Mouse (Mus musculus) kidney, postnatal 0 days (tissue): ENCODE measurements at regions not wholly inside any gene's neighbourhood (a gene's known extent, or its start where the extent isn't known, plus 50 kb on each side); places are given as distances from the start of the nearest gene placed in this dataset.

Experiments
- ATAC-seq: fragments of 200-750 bp; cut with Nextera tagmentation; replicated peaks from 2 replicates; pipeline ENCODE4 v1.8.0; 2017; ENCODE audit warnings: low read depth, moderate number of reproducible peaks, moderate TSS enrichment, moderate library complexity; ENCODE audit not compliant: low FRiP score
- DNase-seq: peaks from one replicate; pipeline ENCODE4 v3.0.0-alpha.2; 2016; ENCODE audit warnings: low spot score
- H3K27ac ChIP-seq: fragments of 300-500 bp; sonication (generic); 2 replicates; pipeline ENCODE4 v1.5.1; 2014; ENCODE audit warnings: mild to moderate bottlenecking
- H3K27me3 ChIP-seq: fragments of 300-500 bp; sonication (generic); 2 replicates; pipeline ENCODE4 v1.6.1; 2014; ENCODE audit warnings: low read length, mixed read lengths; ENCODE audit not compliant: insufficient read depth
- H3K36me3 ChIP-seq: fragments of 300-500 bp; sonication (generic); 2 replicates; pipeline ENCODE4 v1.6.1; 2014; ENCODE audit warnings: low read length, mixed read lengths; ENCODE audit not compliant: insufficient read depth
- H3K4me1 ChIP-seq: fragments of 300-500 bp; sonication (generic); replicated peaks from 2 replicates; pipeline ENCODE4 v1.6.1; 2014; ENCODE audit warnings: antibody characterized with exemption, low read length, mixed read lengths; ENCODE audit not compliant: insufficient read depth
- H3K4me2 ChIP-seq: fragments of 300-500 bp; sonication (generic); 2 replicates; pipeline ENCODE4 v1.6.1; 2014; ENCODE audit warnings: mild to moderate bottlenecking, low read length, moderate library complexity, mixed read lengths
- H3K4me3 ChIP-seq: fragments of 300-500 bp; sonication (generic); replicated peaks from 2 replicates; pipeline ENCODE4 v1.5.1; 2014; ENCODE audit warnings: low read depth, low read length
- H3K9ac ChIP-seq: fragments of 300-500 bp; sonication (generic); 2 replicates; pipeline ENCODE4 v1.6.1; 2014; ENCODE audit warnings: low read depth, low read length
- H3K9me3 ChIP-seq: fragments of 300-500 bp; sonication (generic); replicated peaks from 2 replicates; pipeline ENCODE4 v1.6.1; 2016; ENCODE audit warnings: low read length, inconsistent platforms, mixed read lengths
- CTCF ChIP-seq: IDR thresholded peaks from 2 replicates; pipeline ENCODE4 v1.5.1; 2016; ENCODE audit warnings: antibody characterized with exemption, low read depth, mild to moderate bottlenecking, moderate library complexity
- WGBS: fragments of 180-500 bp; shearing (Covaris S2); extraction: QIAGEN DNeasy Blood & Tissue Kit; methylation state at CpG from one replicate; pipeline ENCODE4 v1.1.7; 2014; 5-methylcytosine and 5-hydroxymethylcytosine counted together

DNA sequence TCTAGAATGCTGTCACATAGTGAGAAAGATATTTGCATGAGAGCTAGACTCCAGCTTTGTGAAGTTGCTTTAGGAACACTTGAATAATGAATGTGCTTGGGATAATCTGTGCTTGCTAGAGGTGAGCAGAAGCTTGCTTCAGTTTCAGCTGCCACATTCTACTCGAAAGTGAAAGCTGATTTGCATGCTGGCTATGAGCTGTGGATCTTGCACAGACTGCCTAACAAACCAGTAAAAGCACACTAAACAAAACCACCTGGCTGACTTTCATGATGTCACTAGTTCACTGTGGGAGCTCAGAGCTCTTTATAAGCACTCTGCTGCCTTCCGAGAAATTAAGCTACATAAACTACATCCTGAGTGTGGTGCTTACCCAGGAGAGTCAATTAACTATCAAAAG is 171.5 kb upstream of the Ctso start:
- 40% methylated on average over 2 of the region's 2 CpGs for WGBS
- Histone ChIP-seq H3K9ac (no peak overlapping the region), H3K27ac (no peak overlapping the region), H3K4me3 (no peak overlapping the region), H3K27me3 (no peaks in the 10 kb centered on the region), H3K4me2 (no peak overlapping the region), H3K36me3 (no peaks in the 10 kb centered on the region), H3K9me3 (no peaks in the 10 kb centered on the region), H3K4me1 (no peaks in the 10 kb centered on the region)
- DNase-seq (no peak), ATAC-seq (no peak)
- no peak for TF ChIP-seq CTCF

DNA sequence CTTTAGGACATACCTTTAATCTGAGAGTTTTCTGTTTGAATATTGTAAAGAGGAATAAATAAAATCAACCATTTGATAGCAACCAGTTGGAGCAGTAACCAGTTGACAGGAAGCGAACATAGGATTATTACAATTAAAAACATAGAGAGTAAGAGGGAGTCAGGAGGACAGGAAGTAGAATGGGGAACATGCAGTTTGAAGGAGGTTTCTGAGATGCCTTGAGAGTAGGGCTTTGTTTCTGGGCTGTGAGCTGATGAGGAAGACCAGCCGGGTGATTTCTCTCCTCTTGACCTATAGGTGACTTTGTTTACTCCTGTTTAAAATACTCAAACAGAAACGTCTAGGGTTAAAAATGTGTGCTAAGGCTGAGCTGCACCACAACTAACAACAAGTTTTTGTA is 160.6 kb upstream of the Ctso start:
- ATAC-seq = no peak
- no peak overlapping the region for H3K4me3 ChIP-seq
- no peak for TF ChIP-seq CTCF
- H3K27ac ChIP-seq = no peak overlapping the region
- H3K4me1 ChIP-seq = no peaks in the 10 kb centered on the region
- no peak for DNase-seq
- 69% methylated on average over 3 of the region's 3 CpGs for WGBS
- H3K27me3 ChIP-seq = no peaks in the 10 kb centered on the region
- no peaks in the 10 kb centered on the region for H3K36me3 ChIP-seq
- no peak overlapping the region for H3K9ac ChIP-seq
- H3K9me3 ChIP-seq = no peaks in the 10 kb centered on the region
- no peak overlapping the region for H3K4me2 ChIP-seq

DNA sequence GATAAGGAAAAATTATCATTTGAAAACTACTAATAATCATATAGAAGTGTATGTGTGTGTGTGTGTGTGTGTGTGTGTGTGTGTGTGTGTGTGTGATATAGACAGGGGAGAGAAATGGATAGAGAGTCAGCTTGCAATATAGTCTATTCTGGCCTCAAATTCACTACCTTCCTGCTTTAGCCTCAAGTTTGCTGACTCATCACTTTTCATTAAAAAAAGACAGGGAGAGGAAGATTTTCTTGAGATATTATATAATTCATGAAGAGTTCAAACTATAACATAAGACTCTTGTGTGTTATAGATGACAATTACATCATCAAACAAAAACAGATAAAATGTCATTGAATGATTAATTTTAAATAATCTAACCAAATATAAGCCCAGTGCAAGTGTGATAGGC is 159.4 kb upstream of the Ctso start:
- no peaks in the 10 kb centered on the region for H3K4me1 ChIP-seq
- H3K9ac ChIP-seq = no peak overlapping the region
- no peak for TF ChIP-seq CTCF
- ATAC-seq (no peak), DNase-seq (no peak)
- H3K27ac ChIP-seq = no peak overlapping the region
- H3K27me3 ChIP-seq = no peaks in the 10 kb centered on the region
- no peak overlapping the region for H3K4me2 ChIP-seq
- H3K36me3 ChIP-seq = no peaks in the 10 kb centered on the region
- no peak overlapping the region for H3K4me3 ChIP-seq
- no peaks in the 10 kb centered on the region for H3K9me3 ChIP-seq

DNA sequence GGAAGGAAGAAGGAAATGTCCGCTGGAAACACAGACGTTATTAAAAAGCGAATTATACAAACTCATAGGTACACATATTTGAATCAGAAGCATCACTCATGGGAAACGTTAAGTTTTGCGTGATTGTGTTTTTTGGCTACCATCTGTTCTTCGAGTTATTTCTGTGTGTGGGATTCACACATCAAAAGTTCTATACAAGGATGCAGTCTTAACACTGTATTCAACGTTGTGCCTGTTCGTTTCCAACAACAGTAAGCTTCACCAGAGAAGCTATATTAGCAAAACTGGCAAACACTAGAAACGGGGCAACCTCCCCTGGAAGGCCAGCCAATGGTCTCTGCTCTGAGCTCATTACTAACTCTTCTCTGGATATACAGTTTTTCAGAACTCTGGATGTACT is 150.3 kb upstream of the Ctso start:
- Histone ChIP-seq H3K4me1 (no peaks in the 10 kb centered on the region), H3K4me3 (no peak overlapping the region), H3K9ac (no peak overlapping the region), H3K4me2 (no peak overlapping the region), H3K9me3 (no peaks in the 10 kb centered on the region), H3K27me3 (no peaks in the 10 kb centered on the region), H3K27ac (no peak overlapping the region), H3K36me3 (no peaks in the 10 kb centered on the region)
- DNase-seq (no peak), ATAC-seq (no peak)
- 84% methylated on average over 9 of the region's 9 CpGs for WGBS
- TF ChIP-seq CTCF = no peak

DNA sequence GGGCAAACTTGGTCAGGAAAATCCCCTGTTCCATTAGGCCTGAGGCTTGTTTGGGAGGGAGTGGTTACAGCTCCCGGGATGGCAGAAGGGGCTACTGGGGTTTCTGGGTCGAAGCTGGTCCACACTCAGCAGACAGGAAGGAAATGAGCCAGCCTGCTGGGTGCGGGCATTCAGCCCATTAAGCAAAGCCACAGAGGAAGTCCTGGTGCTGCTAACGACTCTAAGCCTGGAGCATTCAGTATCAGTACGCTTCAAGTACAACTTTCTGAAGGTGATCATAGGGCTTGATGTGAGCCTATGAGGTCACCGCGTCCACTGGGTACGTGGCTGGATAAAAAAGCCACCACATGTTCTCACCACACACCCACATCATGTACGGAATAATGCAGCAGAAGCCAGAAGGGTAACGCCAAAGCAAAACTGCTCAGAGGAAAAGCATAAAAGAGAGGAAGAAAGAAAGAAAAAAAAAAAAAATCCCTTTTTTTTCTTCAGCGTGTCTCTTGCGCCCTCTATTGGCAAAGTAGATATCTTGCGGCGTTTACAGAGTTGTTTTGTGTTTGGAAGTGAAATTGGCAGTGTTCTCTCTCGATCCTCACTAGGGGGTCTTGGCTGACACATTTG is 149.4 kb upstream of the Ctso start:
- Histone ChIP-seq H3K4me1 (no peaks in the 10 kb centered on the region), H3K4me3 (no peak overlapping the region; the same call in 1 of the 2 replicates), H3K36me3 (no peaks in the 10 kb centered on the region), H3K9ac (no peak overlapping the region), H3K27me3 (no peaks in the 10 kb centered on the region), H3K4me2 (peak overlapping the region; percentile 48), H3K9me3 (no peaks in the 10 kb centered on the region), H3K27ac (no peak overlapping the region)
- WGBS = 14% methylated on average over 15 of the region's 15 CpGs
- DNase-seq = peak; percentile 81
- TF ChIP-seq CTCF = peak; percentile 83
- ATAC-seq = peak; percentile 54; the same call in 1 of the 2 replicates

DNA sequence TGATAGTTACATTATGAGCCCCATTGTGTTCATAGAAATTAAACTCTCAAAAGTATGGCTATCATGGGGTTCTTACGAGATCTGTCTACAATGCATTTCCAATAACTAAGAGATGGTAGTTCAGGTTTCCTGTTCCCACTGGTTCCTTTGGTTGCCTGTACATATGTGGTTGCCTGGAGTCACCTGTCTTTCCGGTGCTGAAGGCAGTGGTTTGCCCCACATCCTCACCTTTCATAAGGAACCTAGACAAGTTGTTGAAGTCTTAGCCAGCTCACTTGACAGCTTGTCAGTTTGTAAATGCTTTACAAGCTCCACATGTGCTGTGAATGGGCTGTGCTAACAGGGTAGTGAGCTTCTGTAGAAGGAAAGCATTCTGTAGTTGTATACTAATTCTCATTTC is 143.5 kb upstream of the Ctso start:
- Histone ChIP-seq H3K27ac (no peak overlapping the region), H3K4me2 (no peak overlapping the region), H3K27me3 (no peaks in the 10 kb centered on the region), H3K9me3 (no peaks in the 10 kb centered on the region), H3K36me3 (no peaks in the 10 kb centered on the region), H3K4me3 (no peak overlapping the region), H3K4me1 (no peaks in the 10 kb centered on the region), H3K9ac (no peak overlapping the region)
- ATAC-seq = no peak
- no peak for TF ChIP-seq CTCF
- 74% methylated on average over 2 of the region's 2 CpGs for WGBS
- DNase-seq = no peak

DNA sequence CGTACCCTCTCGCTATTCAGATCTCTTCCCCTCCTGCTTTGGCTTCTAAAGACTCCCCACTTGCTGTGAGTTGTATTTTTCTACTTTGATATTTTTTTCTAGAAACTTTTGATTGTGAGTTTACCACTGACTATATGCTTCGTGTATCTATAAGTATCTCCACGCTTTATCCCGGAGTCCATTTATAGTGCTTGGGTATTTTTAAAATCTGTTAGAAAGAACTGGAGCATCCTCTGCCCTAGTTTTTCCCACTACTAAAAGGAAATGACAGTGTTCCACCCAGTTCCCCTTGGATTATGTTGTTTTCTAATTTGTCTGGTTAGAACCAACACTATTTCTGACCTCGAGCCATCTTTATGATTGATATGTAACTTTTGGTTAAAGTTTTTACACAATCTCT is 142.7 kb upstream of the Ctso start:
- DNase-seq = no peak
- Histone ChIP-seq H3K9me3 (no peaks in the 10 kb centered on the region), H3K4me2 (no peak overlapping the region), H3K9ac (no peak overlapping the region), H3K36me3 (no peaks in the 10 kb centered on the region), H3K27me3 (no peaks in the 10 kb centered on the region), H3K27ac (no peak overlapping the region), H3K4me1 (no peaks in the 10 kb centered on the region), H3K4me3 (no peak overlapping the region)
- no peak for TF ChIP-seq CTCF
- no peak for ATAC-seq
- 94% methylated on average over 6 of the region's 6 CpGs for WGBS
